Mouse (Mus musculus) myocyte (in vitro differentiated cells): ENCODE measurements at regions not wholly inside any gene's neighbourhood (a gene's known extent, or its start where the extent isn't known, plus 50 kb on each side); places are given as distances from the start of the nearest gene placed in this dataset.

Source experiments
- CEBPB ChIP-seq: IDR thresholded peaks from 2 replicates; pipeline ENCODE4 v1.6.1; 2011; ENCODE audit warnings: mild to moderate bottlenecking, moderate library complexity; ENCODE audit not compliant: poor library complexity, insufficient read depth, severe bottlenecking
- E2F4 ChIP-seq: IDR thresholded peaks from one replicate; pipeline ENCODE4 v1.6.1; 2011; ENCODE audit warnings: mild to moderate bottlenecking, control low read depth, moderate library complexity; ENCODE audit not compliant: insufficient read depth
- MAX ChIP-seq: IDR thresholded peaks from one replicate; pipeline ENCODE4 v1.6.1; 2011; ENCODE audit warnings: low read depth, mild to moderate bottlenecking, control low read depth
- MYOD1 ChIP-seq, 3 experiments: IDR thresholded peaks; one replicate each; pipeline ENCODE4 v1.6.1; 2011; ENCODE audit warnings: control low read depth in 2 of 3, low read depth in 2 of 3, mild to moderate bottlenecking in 2 of 3, moderate library complexity in 1 of 3; ENCODE audit not compliant: insufficient read length in 2 of 3, control insufficient read depth in 1 of 3
- MYOG ChIP-seq, 3 experiments: IDR thresholded peaks; one replicate each; pipeline ENCODE4 v1.6.1; 2011; ENCODE audit warnings: control low read depth in 2 of 3, low read depth in 2 of 3, mild to moderate bottlenecking in 2 of 3; ENCODE audit not compliant: insufficient read length in 2 of 3, control insufficient read depth in 1 of 3, insufficient read depth in 1 of 3
- POLR2A ChIP-seq: IDR thresholded peaks from one replicate; pipeline ENCODE4 v1.6.1; 2011; ENCODE audit warnings: low read depth, mild to moderate bottlenecking, control low read depth, moderate library complexity; ENCODE audit not compliant: insufficient read length
- POLR2AphosphoS2 ChIP-seq: IDR thresholded peaks from one replicate; pipeline ENCODE4 v1.6.1; 2011; ENCODE audit warnings: low read depth, control low read depth; ENCODE audit not compliant: insufficient read length
- TCF3 ChIP-seq: IDR thresholded peaks from one replicate; pipeline ENCODE4 v1.6.1; 2011; ENCODE audit warnings: low read depth, control low read depth; ENCODE audit not compliant: insufficient read length
- USF1 ChIP-seq: IDR thresholded peaks from one replicate; pipeline ENCODE4 v1.6.1; 2011; ENCODE audit warnings: low read depth, mild to moderate bottlenecking, control low read depth, moderate library complexity

DNA sequence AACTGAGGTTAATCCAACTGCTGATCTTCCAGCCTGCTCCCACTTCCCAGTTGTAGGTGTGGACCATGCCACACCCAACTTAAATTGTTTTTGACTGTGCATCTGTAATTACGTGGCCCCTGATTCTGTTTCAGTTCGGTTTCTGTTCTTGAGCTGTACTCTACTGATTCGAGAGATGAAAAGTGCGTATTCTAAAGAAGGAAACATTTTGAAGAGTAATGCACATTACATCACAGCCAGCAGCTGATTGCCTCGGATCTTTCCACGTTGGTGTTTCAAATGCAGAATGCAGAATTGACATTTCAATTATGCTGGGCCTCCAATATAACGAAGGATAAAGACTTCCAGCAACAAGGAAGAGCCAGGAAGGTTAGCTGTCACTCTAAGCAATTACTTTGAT, 64.7 kb upstream of the Cnot2 start:
- TF ChIP-seq POLR2A (no peak), POLR2AphosphoS2 (no peak), CEBPB (no peak), MAX (no peak), MYOG (IDR thresholded peaks at IDR 0.05; ENCODE audit: control insufficient read depth in 1 of 3, insufficient read depth in 1 of 3, insufficient read length in 2 of 3, low read depth in 2 of 3) (no peak), E2F4 (no peak), USF1 (no peak), MYOD1 (IDR thresholded peaks at IDR 0.05; ENCODE audit: control insufficient read depth in 1 of 3, insufficient read length in 2 of 3, low read depth in 2 of 3) (no peak), TCF3 (no peak)
